Mouse (Mus musculus) cerebellum, adult 18-20 months (tissue): ENCODE measurements around the gene Inhbe.

Source experiments
- DNase-seq, 2 experiments: peaks; one replicate each; pipeline ENCODE4 v3.0.0; 2021

Gene Inhbe

GRCm38 (mm10) chr10:127353909-127354895 is at the start of gene Inhbe:
TSS of gene Inhbe (minus strand) at chr10:127354411.
- DNase-seq, result peak; percentile 58 to 70

DNA sequence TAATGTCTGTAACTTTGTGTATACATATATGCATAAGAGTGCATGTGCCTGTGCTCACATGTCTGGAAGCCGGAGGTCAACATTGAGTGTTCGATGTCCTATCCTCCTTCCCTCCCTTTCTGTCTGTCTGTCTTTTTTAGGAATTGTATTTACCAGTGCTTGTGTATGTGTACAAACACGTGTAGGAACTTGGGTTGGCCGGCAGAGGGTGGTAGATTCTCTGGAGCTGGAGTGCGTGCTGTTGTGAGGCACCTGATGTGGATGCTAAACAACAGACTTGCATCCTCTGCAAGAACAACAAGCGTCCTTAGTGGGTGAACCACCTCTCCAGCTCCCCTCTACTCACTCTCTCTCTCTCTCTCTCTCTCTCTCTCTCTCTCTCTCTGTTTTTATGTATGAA is 37.6 kb upstream of the Inhbe start:
- no peak for DNase-seq

GRCm38 (mm10) chr10:127381743-127382134 is 27.5 kb upstream of the Inhbe start:
- no peak for DNase-seq

- peak; percentile 37 to 62 for DNase-seq
Measured at GRCm38 (mm10) chr10:127380767-127381742, 26.8 kb upstream of the Inhbe start.

DNA sequence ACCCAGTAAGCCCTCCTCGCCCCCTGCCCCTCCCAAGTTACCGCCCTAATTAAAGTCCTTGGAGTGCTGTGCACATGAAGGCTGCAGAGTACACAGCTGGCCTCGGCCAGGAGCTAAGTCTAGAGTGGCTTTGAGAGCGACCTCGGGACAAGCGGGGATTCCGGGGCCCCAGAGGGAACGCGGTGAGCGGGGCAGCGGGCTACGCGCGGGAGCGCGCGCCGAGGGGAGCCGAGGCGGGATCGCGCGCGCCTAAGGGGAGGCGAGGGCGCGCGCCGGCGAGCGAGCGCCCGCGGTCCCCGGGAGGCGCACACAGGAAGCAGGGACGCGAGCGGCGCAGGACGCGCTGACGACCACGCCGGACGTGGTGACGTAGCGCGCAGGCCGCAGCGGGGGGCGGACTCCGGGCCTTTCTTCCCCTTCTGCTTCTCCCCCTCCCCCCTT is 26.1 kb upstream of the Inhbe start, which contains the start of gene R3hdm2:
Gene R3hdm2, plus strand, starts transcription at position 77 of the 441 bp plus-strand sequence.
- DNase-seq, result peak; percentile 91 to 96

GRCm38 (mm10) chr10:127379654-127380053 is 25.4 kb upstream of the Inhbe start:
- no peak for DNase-seq

GRCm38 (mm10) chr10:127377700-127378099 is 23.5 kb upstream of the Inhbe start:
- no peak for DNase-seq

DNA sequence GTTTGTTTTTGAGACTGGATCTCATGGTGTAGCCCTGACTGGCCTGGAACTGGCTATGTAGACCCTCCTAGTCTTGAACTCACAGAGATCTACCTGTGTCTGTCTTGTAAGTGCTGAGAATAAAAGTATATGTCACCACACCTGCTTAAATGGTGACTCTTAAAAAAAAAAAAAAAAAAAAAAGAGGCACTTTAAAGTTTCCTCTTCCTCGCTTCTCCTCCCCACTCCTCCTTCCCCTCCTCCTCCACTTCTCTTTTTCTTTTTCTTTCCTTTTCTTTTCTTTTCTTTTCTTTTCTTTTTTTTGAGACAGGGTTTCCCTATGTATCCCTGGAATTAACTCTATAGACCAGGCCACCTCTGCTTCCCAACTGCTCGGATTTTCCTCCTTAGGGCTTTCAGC is 16.8 kb upstream of the Inhbe start:
- no peak for DNase-seq

- DNase-seq, result no peak
Measured at GRCm38 (mm10) chr10:127369834-127370820, 15.9 kb upstream of the Inhbe start, which contains the start of gene Inhbc. TSS of gene Inhbc (minus strand) at chr10:127370431.

DNA sequence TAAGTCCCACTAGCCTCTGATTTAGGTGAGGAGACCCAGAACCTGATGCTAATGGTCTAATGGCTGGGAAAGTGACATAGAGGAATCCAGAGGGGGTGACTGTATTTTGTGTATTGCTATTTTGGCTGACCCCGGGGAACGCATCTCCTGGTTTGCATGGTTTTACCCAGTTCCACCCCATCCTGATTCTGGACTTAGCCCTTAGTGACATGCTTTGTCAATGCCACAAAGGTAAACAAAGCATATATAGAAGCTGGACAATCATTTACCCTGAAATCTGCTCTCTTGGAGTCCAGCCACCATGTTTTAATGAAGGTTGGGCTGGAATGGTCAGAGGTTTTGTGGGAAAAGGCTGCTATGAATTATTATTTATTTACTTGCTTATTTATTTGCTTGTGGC is 14.1 kb upstream of the Inhbe start:
- DNase-seq, result no peak

- no peak for DNase-seq
Measured at GRCm38 (mm10) chr10:127367116-127367515, 12.9 kb upstream of the Inhbe start.

DNA sequence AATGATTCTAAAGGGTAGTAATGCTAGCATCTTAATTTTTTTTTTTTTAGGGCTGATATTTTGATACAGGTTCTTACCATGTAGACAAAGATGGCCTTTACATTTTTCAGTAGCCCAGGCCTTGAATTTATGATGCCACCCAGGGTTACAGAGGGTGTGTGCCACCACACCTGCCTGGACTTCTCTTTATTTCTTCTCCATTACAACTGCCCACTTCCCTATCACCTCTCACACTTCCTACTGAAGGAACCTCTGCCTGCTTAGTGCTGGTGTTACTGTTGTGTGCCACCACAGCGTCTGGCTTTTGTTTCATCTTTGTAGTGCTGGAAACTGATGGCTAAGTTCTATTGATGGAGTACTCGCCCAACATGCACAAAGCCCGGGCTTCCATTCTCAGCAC is 6.5 kb upstream of the Inhbe start:
- DNase-seq, result no peak

GRCm38 (mm10) chr10:127355336-127355735 is 1.1 kb upstream of the Inhbe start:
- no peak for DNase-seq

- DNase-seq, result no peak
Measured at GRCm38 (mm10) chr10:127352766-127353165, 1.4 kb downstream of the Inhbe start.

GRCm38 (mm10) chr10:127352187-127352586 is 2.0 kb downstream of the Inhbe start:
- no peak for DNase-seq

- no peak for DNase-seq
Measured at GRCm38 (mm10) chr10:127351719-127352118, 2.5 kb downstream of the Inhbe start.

DNA sequence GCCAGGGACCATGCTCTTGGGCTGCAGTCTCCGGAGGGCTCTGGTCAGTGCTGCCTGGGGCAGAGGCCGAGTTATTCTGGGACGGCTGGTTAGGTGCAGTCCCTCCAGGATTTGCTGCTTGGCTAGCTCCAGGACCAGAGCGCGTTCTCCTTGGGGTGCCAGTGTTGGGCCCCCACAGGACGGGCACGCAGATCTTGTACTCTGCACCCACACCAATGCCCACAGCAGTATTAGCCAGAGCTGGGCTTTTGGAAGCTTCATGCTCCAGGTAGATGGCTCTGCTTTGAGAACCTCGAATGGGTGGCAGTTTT is 3.0 kb downstream of the Inhbe start:
- DNase-seq, result no peak

DNA sequence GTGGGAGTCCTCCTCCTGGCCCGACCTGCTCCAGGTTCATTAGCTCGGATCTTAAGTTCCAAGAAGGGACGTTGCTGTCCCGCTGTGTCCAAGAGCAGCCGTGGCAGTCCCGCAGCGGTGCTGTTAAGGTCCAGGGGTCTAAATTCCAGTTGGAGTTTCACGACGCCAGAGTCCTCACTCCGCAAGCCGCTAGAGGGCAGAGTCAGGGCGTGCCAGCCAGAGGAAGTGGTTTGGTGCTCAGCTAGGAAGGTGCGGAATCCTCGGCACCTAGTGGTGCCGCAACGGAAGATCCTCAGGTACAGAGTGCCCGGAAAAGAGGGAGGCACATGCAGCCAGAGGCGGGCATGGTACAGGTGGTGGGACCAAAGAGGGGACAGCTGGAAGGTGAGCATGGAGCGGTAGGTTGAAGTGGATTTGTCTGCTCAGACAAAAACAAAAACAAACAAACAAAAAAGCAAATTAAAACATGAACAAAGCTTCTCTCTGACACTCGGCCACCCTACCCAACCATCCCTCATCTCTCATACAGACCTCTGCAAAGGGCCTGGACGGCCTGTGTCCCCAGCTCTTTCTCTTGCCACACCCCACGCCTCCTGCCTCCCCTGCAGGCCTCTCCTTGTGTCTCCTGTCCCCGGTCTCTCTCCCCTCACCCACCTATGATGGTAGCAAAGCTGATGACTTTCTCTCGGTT is 3.5 kb downstream of the Inhbe start:
- DNase-seq, result peak; percentile 84 to 85

DNA sequence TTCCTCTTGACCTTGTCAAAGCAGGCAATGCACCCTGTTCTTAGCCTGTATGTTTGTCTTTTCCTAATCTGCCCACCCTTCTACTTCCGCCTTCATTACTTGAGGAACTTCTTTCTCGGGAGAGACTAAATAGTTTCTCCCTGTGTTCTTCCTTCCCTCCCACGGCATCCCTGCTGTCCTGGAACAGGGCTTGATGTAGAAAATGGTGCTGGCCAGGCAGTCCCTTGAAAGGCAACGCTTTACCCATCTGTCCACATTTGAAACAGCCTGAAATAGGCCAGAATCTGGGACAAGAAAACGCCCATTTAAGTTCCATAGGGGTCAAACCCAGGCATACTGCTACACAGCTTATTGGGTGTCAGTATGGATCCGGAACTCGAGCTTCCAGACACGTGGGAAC is 4.4 kb downstream of the Inhbe start:
- no peak for DNase-seq

DNA sequence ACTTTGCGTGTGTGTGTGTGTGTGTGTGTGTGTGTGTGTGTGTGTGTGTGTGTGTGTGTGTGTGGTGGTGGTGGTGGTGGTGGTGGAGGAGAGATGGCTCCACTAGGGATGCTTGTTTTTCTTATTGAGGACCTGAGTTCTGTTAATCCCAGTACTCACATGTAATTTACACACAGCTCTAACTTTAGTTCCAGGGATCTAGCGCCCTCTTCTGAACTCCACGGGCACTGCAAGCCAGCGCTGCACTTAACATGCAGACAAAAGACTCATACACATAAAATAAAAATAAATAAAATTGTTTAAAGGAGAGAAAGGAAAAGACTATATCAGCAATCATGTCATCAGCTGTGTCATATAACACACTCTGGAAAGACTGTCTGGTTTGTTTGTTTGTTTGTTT is 5.3 kb downstream of the Inhbe start:
- DNase-seq, result no peak

GRCm38 (mm10) chr10:127346173-127346572 is 8.0 kb downstream of the Inhbe start:
- DNase-seq, result no peak
